Mouse (Mus musculus): ENCODE results near the gene 2410141K09Rik.
"Not testable (repeated sequence)": the region's sequence is repeated elsewhere in the genome, so short reads cannot be mapped to it uniquely, and the experiment has no call there.

Gene 2410141K09Rik

DNA sequence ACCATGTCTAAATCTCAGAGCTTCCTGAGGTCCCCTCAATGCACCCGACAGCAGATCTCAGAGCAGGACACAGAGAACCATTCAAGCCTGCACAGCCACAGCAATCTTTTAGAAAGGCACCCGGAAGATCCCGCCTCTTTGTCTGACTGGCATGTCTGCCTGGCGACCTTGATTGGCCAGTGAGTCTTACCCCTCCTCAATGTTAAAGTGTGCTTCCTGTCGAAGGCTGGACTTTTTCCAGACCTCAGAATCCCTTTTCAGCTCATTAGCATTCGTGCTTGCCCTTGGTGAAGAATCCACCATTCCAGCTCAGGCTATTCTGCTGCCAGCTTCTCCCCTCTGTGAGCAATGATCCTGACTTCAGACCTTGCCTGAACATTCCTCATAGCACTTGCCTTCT is at the start of gene 2410141K09Rik:
2410141K09Rik (minus strand) TSS at position 101 of the 400 bp plus-strand sequence.
- not testable (repeated sequence) for DNase-seq

DNA sequence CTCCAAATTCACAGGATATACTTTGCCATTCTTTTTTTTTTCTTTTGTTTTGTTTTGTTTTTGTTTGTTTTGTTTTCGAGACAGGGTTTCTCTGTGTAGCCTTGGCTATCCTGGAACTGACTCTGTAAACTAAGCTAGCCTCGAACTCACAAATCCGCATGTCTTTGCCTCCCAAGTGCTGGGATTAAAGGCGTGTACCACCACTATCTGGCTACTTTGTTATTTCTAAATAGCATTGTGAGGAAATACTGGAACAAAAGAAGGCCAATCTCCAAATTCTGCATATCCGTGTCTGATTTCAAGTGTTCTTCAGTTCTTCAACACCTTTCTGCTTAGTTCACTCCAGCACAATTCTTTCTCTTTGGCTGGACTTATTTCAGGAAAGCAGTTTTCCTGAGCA is 14.1 kb downstream of the 2410141K09Rik start:
- not testable (repeated sequence) for DNase-seq

- DNase-seq: not testable (repeated sequence)
Measured at GRCm38 (mm10) chr13:66414962-66415361, 26.0 kb downstream of the 2410141K09Rik start.

Measured in thymus, postnatal 36 days (tissue).